Mouse (Mus musculus) erythroblast, embryonic 14.5 days (primary cell): ENCODE measurements around the gene Tbxa2r.

ENCODE experiments used
- GATA1 ChIP-seq: IDR thresholded peaks from 2 replicates; pipeline ENCODE4 v1.6.1; 2012; ENCODE audit warnings: low read length, inconsistent platforms, mixed read lengths
- TAL1 ChIP-seq: IDR thresholded peaks from 3 replicates; pipeline ENCODE4 v1.6.1; 2012; ENCODE audit warnings: low read length, inconsistent platforms, mixed read lengths

DNA sequence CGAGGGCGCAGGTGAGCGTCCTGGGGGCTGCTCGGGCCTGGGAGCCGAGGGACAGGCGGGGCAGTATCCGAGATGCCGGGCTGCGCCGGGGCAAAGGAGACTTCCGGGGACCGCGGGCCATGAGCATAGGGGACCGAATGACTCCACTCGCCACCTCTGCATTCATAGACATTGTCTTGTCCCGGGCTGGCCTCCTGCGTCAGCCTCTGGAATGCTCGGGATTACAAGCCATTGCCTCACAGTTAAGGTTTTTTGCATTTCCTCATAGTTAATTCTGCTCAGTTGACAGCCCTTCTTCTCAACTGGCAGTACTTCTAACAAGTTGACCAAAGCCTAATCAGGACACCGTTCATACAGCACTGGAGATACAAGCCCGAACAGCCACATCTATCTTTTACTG lies 7.1 kb upstream of the Tbxa2r start:
- TF ChIP-seq GATA1, result no peak
- TF ChIP-seq TAL1, result no peak
